ENCODE assay signal across 33 mouse cellular contexts in the genomic region with DNA sequence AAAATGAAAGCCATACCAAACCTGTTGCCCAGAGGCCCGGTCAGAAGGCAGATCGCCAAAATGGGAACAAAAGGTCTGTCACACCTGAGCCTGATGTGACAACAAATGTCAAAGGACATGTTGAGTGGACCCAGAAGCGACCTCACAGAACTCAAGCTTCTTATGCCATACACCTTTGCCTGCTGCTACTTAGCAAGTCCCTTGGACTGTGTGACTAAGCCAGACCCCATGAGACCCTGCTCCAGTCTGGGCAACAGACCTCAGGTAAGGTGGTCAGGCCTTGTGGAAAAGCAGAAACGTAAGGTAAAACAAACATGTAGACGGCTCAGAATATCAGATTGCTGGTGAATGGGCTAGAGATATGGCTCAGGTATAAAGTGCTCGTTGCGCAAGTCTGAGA.
"Had no signal": no experiment of that assay in that cellular context is flagged by ENCODE, and none has a peak within 500 bp of the region (broad histone marks: within the 10 kb centered on the region; RNA-seq: fewer than 3 reads in every experiment).

No protein-coding gene starts in this region.

- H3K4me1 ChIP-seq: hindbrain, embryonic 15.5 days had no signal

- H3K27me3 ChIP-seq: heart, embryonic 15.5 days; hindbrain, embryonic 13.5 days; hindbrain, embryonic 15.5 days; intestine, embryonic 15.5 days; kidney, embryonic 15.5 days had no signal

- H3K4me3 ChIP-seq: heart, embryonic 13.5 days; heart, embryonic 15.5 days; hindbrain, embryonic 10.5 days; hindbrain, embryonic 12.5 days; hindbrain, embryonic 13.5 days; hindbrain, embryonic 15.5 days; intestine, embryonic 15.5 days; kidney, embryonic 15.5 days; layer of hippocampus, adult 2 months; left cerebral cortex, adult 2 months had no signal

- H3K4me2 ChIP-seq: heart, embryonic 11.5 days; heart, embryonic 13.5 days; heart, embryonic 15.5 days; hindbrain, embryonic 12.5 days; hindbrain, embryonic 13.5 days; hindbrain, embryonic 14.5 days; hindbrain, embryonic 15.5 days; intestine, embryonic 15.5 days; kidney, embryonic 15.5 days had no signal

- H3K9me3 ChIP-seq: heart, embryonic 15.5 days; hindbrain, embryonic 12.5 days; hindbrain, embryonic 13.5 days; hindbrain, embryonic 15.5 days; intestine, embryonic 15.5 days; kidney, embryonic 15.5 days had no signal

- H3K27ac ChIP-seq: heart, embryonic 13.5 days; heart, embryonic 15.5 days; hindbrain, embryonic 10.5 days; hindbrain, embryonic 12.5 days; hindbrain, embryonic 13.5 days; hindbrain, embryonic 14.5 days; hindbrain, embryonic 15.5 days; hindbrain, postnatal 0 days; intestine, embryonic 15.5 days; kidney, embryonic 15.5 days; kidney, postnatal 0 days; layer of hippocampus, adult 2 months; left cerebral cortex, adult 2 months had no signal

- H3K9ac ChIP-seq: heart, embryonic 13.5 days; heart, embryonic 15.5 days; hindbrain, embryonic 12.5 days; hindbrain, embryonic 13.5 days; hindbrain, embryonic 14.5 days; hindbrain, embryonic 15.5 days; intestine, embryonic 15.5 days; kidney, embryonic 15.5 days had no signal

- ATAC-seq: hindbrain, embryonic 16.5 days; hindbrain, postnatal 0 days; inflammation-experienced regulatory T-cells, adult 6 months; intestine, embryonic 15.5 days; intestine, embryonic 16.5 days; intestine, postnatal 0 days had no signal

- DNase-seq: heart, postnatal 10 days; heart, postnatal 36 days; heart, postnatal 4 days; kidney, adult 11 months; kidney, adult 18-20 months; kidney, adult 2 months; kidney, adult 8-10 months; kidney, adult 9 months; kidney, postnatal 10 days; kidney, postnatal 14 days; kidney, postnatal 25 days; kidney, postnatal 36 days; kidney, postnatal 4 days; layer of hippocampus, adult 9-11 months; layer of hippocampus, postnatal 36 days had no signal

- H3K36me3 ChIP-seq: heart, embryonic 13.5 days; heart, embryonic 15.5 days; hindbrain, embryonic 10.5 days; hindbrain, embryonic 12.5 days; hindbrain, embryonic 13.5 days; hindbrain, embryonic 15.5 days; intestine, embryonic 15.5 days; kidney, embryonic 15.5 days had no signal
